Mouse (Mus musculus): Measurements from ENCODE around the gene Ankmy1.

GRCm38 (mm10) chr1:92947966-92948365 lies 45.3 kb upstream of the Ankmy1 start:
- TF ChIP-seq CTCF (IDR thresholded peaks at IDR 0.05; ENCODE audit: extremely low read depth, insufficient read length, insufficient replicate concordance, low read depth, low read length) (no peak), POLR2A (IDR thresholded peaks at IDR 0.05; ENCODE audit: low read depth, low read length) (no peak)
